Mouse (Mus musculus) B cell, adult 2 months (primary cell): ENCODE data around the gene Doxl2.

Experiments
- DNase-seq, 2 experiments: peaks; one replicate each; pipeline ENCODE4 v3.0.0; 2022

Doxl2 gene

DNA sequence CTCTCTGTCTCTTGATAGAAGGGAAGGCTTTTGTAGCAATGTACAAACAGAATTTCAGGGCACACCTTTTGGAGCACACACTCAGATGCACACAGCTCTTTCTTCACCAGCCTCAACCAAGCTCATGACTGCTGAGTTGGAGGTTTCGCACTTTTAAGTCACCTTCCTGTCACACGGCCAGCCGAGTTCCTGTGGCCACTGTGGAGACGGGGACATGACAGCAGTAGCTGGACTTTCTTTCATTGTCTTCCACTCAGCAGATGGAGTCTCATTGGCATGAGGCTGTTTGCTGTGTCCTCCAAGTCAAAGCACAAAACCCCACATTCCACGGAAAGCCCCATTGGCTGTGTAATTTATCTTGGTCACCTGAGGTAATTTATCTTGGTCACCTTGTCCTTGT, 36.4 kb downstream of the Doxl2 start:
- DNase-seq, result no peak

DNA sequence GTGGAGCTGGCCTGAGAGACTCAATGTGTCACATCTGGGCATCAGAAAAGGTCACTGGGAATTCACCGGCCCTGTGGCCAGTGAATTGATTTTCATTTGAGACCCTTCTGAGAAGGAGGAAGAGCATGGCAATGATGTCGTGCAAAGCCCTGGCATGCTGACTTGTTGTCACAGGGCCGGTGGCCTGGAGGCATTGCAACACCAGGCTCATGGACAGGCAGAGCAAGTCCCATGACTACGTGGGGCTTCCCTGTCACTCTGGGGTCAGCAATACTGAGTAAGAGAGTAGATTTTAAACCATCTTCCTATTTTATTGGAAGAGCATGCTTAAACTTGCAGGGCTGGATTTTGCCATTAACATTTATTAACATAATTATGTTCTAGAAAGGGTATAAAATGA, 38.3 kb downstream of the Doxl2 start:
- no peak for DNase-seq

DNA sequence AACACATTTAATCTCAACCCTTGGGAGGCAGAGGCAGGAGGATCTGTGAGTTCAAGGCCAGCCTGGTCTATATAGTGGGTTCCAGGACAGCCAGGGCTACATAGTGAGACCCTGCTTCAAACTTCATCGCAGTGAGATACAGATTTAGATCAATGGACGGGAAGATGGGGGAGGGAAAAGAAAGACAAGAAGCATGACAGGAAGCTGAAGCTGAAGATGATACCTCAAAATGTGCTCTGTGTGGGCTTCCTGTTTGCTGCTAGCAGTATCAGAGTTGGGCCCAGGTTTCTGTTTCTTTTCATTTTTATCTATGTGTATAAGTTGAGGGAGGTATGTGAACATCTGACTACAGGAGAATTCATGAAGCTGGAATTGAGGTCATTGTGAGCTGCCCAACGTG, 38.7 kb downstream of the Doxl2 start:
- DNase-seq, result no peak

DNA sequence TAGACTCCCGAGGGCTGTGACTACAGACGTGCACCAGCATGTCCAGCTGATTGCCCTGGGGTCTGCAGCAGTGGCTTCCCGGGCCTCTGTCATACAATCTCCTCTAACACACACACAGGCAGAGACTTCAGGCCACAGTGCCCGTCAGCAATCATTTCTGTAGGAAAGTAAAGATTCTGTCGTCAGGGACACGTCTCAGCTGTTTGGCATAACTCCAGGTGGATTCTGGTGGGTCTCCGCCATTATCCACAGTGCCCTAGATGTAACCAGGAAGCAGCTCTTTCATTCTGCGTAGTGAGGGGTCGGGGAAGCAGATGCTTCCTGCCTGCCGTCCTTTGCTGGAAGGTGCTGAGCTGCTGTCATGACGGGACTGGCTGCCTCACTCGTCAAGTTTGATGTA, 42.4 kb downstream of the Doxl2 start:
- DNase-seq, result no peak

DNA sequence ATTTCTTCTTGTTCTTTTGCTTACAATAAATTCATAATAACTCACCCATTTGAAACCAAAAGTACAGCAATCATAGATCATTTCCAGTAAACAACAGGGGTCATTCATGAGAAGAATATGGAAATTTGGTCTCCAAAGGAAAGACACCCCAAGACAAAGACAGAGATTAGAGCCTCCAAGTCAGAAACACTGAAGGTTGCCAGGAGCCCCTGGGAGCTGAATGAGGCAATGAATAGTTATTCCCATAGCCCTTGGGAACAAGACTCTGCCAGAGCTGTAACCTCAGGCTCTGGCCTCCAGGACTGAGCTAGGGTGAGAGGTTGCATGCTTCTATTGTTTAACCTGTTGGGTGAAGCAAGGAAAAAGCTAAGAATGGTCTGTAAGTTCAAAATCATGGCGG, 44.6 kb downstream of the Doxl2 start:
- DNase-seq, result no peak

DNA sequence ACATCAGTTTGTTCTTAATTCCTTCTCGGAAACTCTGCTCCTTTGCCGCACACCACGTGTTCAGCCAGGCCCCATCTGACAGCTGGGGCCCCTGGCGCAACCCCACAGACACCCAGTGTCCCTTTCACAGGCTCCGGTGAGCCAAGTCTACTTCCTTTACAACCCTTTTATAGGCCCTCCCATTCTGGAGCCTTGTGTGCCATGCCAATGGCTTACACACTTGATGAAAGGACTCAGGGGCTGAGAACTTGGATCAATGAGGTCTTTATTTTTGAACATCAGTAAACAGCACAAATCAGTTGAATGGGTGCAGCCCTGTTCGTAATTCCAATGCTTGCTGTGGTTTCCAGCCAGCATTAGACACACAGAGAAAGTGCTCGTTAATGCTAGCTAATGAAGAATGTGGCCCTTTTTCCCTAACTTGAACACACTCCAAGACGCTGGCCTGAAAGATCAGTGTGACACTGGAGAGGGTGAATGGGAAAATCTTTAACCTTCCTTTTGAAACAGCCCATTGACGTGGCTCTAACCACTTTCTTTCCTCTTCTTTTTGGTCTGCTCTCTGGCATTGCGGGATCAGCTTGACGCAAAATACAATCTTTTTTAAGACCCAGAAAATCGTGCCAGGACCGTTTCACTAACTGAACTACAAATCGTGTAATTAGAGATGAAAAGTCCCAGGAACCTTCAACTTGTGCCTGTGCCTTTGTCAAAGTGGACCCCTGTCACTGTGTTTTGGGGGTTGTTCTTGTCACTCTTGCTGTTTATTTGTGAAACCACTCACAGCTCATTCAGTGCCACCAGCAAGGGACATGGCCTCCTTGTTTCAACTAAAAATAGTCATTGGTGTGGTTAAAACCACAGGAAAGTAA, 46.6 kb downstream of the Doxl2 start:
- DNase-seq, result no peak

DNA sequence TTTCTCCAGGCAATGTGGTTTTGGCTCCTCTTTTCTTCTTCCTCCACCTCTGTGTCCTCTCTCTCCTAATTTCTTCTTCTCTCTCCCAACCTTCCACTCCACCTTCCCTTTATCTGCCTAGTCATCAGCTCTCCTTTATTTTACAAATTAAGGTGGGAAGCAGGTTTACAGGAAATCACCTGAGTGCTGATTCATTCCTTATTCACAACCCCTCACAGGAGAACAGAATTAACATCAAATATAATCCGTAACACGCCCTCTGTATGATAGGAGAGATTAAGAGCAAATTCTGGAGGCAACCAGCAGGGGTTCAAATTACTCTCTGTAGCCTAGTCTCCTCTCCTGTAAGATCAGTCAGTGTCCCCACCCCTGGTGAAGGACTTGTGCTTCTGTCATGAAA, 47.6 kb downstream of the Doxl2 start:
- DNase-seq, result no peak

DNA sequence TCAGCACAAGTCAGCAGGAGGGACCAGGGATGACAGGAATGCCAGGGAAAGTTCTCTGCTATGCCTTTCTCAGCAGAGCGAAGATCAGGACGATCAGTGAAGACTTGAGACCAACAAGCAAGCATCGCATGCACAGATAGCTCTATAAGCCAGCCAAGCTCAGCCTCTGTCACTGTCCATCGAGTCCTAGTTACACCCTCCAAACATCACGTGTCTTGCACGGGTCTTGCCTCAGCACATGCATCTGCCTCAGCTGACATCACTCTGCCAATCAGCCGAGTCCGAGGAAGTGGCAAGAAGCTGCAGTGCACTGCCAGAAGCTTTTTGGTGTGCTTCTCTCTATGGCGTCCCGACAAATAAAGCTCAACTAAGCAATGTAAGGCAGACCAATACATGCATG, 48.6 kb downstream of the Doxl2 start:
- DNase-seq, result no peak

DNA sequence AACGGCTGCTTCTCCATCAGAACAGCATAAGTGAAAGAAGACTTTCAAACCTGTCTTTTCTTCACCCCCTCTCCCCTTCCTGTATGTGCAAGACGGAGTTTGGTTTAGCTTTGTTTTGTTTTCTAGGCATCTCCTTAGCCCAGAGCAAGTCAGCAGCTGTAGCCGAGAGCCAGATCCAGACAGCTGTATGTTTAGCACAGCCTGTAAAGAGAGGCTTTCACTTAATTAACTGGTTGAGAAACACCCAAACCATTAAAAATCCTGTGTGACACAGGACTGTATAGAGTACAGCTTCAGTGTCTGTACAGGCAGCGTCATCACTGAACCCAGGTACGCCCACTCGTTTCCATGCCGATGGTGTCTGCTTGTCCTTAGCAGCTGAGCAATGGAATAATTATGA, 50.5 kb downstream of the Doxl2 start:
- DNase-seq, result no peak

DNA sequence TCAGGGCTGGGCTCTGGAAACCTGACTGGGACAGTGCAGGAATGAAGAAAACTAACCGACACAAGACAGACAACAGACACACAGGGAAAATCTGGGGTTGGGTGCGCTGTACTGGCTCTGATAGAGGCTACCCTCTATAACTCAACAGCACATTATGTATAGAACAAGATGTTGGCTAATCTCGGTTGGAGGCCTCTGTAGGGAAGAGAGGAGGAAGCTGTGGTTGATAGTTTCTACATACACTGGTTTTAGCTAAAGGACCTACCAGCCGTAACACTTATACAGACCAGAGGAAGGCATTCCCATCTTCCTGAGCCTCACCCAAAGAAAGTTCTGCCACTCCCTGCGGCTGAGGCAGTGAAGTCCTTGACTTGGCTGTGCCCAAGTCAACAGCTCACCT, 51.7 kb downstream of the Doxl2 start:
- DNase-seq, result no peak

DNA sequence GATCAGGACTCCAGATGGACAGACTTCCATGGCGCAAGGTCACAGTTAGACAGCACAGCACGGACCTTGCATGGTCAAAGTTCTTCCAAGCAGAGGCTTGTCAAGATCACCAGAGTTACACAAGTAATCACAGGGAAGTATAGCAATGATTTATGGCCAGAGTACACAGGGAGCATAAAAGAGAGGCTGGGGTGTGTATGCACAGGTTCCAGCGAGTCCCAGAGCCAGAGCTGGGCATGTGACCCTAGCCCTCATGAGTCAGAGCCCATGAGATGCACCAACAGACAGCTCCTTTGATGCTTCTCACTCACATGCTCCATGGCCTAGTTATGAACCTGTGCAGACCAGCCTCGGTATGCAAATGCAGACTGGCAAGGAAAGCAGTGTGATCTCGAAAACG, 53.3 kb downstream of the Doxl2 start:
- no peak for DNase-seq
